Mouse (Mus musculus) heart, postnatal 0 days (tissue): ENCODE results near the gene 4933415A04Rik.

ENCODE experiments used
- CTCF ChIP-seq: IDR thresholded peaks from 2 replicates; pipeline ENCODE4 v1.5.1; 2016; ENCODE audit warnings: antibody characterized with exemption, control low read depth, low read depth
- EP300 ChIP-seq: IDR thresholded peaks from 2 replicates; pipeline ENCODE4 v1.6.1; 2016; ENCODE audit warnings: antibody characterized with exemption, low read depth

GRCm38 (mm10) chr11:43575061-43575375, 11.8 kb upstream of the 4933415A04Rik start:
- TF ChIP-seq CTCF (no peak), EP300 (no peak)
